Mouse (Mus musculus) gastrocnemius, adult 8-10 months (tissue): ENCODE data around the gene Olfr177. TPM values are rescaled to one million over a fixed set of nuclear protein-coding genes. Genes with fewer than 3 reads are reported as not detected.

Experiments used
- DNase-seq, 2 experiments: peaks; one replicate each; pipeline ENCODE4 v3.0.0; 2022; ENCODE audit warnings: low spot score in 2 of 2
- total RNA-seq, 4 experiments: library from RNA; stranded (reverse); gene quantifications; 2 replicates each; pipeline ENCODE4 v1.2.4; 2022

Gene Olfr177
- total RNA-seq = not detected

DNA sequence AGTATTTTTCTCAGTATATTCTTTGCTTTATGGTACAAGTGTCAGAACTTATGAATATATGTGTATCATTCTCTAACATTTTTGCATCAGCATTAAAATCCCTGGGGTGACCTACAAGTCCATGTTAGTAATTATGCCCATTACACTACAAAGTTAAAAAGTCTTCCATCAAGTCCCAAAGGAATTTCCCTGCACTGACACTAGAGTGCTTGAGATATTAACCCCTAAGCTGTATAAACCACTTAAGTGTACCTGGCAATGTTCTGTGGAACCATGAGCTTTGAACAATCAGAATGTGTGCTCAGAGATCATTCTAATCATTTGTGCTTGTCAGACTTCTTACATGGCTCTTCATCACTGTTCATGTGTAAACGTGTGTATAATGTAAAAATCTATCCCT is at the start of gene Olfr177:
Olfr177 (minus strand) TSS at position 101 of the 400 bp plus-strand sequence.
- no peak for DNase-seq

DNA sequence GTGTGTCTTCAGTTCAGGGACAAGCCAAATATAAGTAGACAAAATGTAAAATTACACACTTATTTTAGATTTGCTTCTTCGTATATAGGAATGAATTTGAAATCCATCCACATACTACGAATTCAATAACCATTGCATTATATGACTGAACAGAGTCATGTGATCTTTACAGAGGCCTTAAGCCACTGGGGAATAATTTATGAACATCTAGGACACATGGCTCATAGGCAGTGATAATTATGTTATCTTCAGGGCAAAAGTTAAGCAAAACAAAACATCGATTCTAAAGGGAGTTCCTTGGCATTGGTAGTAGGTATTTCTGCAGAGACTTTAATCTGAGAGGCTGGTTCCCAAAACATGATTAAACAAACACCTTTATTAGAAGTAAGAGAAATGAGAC is 17.4 kb upstream of the Olfr177 start, which contains the start of gene Olfr178:
Olfr178 (minus strand) TSS at position 101 of the 400 bp plus-strand sequence.
- DNase-seq = no peak

DNA sequence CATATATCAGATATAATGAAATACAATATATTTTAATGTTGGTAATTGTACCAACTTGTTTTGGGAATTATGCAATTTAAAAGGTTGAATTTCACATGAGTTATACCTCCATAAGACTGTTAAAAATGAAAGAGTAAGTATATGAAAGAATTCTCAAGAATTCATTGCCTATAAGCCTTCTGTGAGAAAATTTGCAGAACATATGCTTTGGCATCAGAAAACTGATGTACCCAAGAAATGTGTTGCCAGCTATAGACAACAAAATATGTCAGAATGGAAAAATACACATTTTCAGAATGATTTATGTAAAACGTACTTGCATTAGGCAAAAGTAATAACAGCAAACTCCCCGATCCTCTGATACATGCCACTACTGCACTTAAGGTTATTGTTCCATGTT is 9.8 kb upstream of the Olfr177 start:
- no peak for DNase-seq

DNA sequence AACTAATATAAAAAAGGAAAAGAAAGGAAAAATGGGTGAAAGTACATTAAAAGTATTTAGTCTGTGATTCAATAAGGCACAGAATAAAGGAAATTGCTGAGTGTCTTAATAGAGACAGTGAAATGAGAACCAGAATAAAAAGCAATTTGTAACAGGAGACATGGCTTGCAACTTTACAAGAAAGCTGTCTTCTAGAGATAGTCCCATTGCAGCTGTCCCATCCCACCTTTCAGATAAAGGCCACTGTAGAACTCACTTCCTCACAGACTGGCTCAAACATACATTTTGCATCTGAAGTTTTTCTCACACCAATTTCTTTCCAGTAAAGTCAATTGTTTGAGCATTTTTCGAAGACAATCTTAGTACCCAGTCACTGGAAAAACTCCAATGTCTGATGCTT is 13.1 kb downstream of the Olfr177 start:
- DNase-seq = no peak

DNA sequence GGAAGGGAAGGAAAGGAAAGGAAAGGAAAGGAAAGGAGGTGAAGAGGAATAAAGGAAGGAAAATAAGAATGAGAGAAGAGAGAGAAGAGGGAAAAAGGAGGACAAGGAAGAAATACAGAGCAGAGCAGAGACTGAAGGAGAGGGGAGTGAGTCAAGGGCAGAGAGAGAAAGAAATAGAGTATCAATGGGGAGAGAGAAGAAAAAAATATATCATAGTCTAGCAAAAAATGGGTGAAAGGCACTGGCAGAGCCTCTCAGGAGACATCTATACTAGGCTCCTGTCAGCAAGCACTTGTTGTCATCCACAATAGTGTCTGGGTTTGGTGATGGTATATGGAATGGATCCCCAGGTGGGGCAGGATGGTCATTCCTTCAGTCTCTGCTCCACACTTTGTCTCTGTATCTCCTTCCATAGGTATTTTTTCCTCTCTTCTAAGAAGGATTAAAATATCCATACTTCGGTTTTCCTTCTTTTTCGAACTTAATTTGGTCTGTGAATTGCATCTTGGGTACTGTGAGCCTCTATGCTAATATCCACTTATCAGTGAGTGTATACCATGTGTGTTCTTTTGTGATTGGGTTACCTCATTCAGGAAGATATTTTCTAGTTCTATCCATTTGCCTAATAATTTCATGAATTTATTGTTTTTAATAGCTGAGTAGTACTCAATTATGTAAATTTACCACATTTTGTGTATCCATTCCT is 14.4 kb downstream of the Olfr177 start:
- no peak for DNase-seq

DNA sequence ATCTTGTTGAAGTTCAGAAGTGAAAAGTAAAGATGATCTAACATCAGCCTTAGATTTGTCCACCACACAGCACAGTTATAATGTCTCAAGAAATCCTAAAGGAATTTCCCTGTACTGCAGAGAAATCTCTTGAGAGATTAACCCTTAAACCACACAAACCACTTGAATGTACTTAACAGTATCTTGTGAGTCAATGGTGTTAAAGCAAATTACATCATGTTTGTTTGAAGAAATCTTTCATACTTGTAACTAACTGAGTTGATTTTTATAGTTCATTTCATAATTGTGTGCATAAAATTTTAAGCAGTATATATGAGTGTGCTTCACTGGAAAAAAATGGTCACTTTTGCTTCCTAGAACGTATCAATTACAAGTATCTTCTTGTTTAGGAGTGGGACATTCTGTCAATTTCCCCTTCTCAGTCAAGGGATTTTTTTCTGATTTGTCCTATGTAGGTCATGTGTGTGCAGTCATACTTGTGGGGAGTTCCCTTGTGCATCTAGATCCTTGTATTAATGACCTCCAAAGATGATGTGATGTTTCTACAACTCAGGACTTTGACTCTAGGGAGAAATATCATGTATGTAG is 47.7 kb downstream of the Olfr177 start, which contains the start of gene Olfr175-ps1:
Olfr175-ps1 (minus strand) TSS at position 51 of the 588 bp plus-strand sequence.
- no peak for DNase-seq

Other genes starting within 250 kb of the Olfr177 start
- gene E330017A01Rik, start 236.0 kb downstream of the Olfr177 start, total RNA-seq = not detected
- 10 to 100 TPM; 20.6 to 28.8 (median 21.7) TPM for gene Cpox, start 204.5 kb downstream of the Olfr177 start, total RNA-seq
- not detected for gene Gpr15, start 155.7 kb downstream of the Olfr177 start, total RNA-seq
- gene Cldnd1, start 146.9 kb downstream of the Olfr177 start, total RNA-seq = 10 to 100 TPM; 59.0 to 77.0 (median 68.0) TPM
- gene Olfr172, start 111.6 kb downstream of the Olfr177 start, total RNA-seq = not detected
- gene Olfr173, start 74.5 kb downstream of the Olfr177 start, total RNA-seq = not detected
- gene Olfr175-ps1, start 48.0 kb downstream of the Olfr177 start, total RNA-seq = not detected
- gene Olfr178, start 17.3 kb upstream of the Olfr177 start, total RNA-seq = not detected
- not detected for gene Olfr181, start 54.0 kb upstream of the Olfr177 start, total RNA-seq
- not detected for gene Olfr180, start 54.6 kb upstream of the Olfr177 start, total RNA-seq
- not detected for gene Olfr183, start 120.6 kb upstream of the Olfr177 start, total RNA-seq
- gene Olfr186, start 155.5 kb upstream of the Olfr177 start, total RNA-seq = not detected
- gene Olfr187, start 165.0 kb upstream of the Olfr177 start, total RNA-seq = not detected
- not detected for gene Olfr190, start 203.2 kb upstream of the Olfr177 start, total RNA-seq
- gene Olfr191, start 215.1 kb upstream of the Olfr177 start, total RNA-seq = not detected
- gene Olfr193, start 237.1 kb upstream of the Olfr177 start, total RNA-seq = not detected
- not detected for gene Olfr194, start 246.3 kb upstream of the Olfr177 start, total RNA-seq